Mouse (Mus musculus) liver, adult 2 months (tissue): ENCODE data around the gene Baz2b.

Experiments used
- CTCF ChIP-seq: fragments of 200-500 bp; IDR thresholded peaks from 2 replicates; pipeline ENCODE4 v1.5.1; 2011; ENCODE audit warnings: low read depth, low read length, control low read depth
- POLR2A ChIP-seq: fragments of 200-500 bp; IDR thresholded peaks from 2 replicates; pipeline ENCODE4 v1.6.1; 2011; ENCODE audit warnings: low read length, control low read depth; ENCODE audit not compliant: insufficient read depth; ENCODE audit errors: extremely low read depth

- TF ChIP-seq CTCF (no peak), POLR2A (no peak)
Observed at GRCm38 (mm10) chr2:59960495-59960772, 249.2 kb downstream of the Baz2b start.
